Mouse (Mus musculus) heart, embryonic 14.5 days (tissue): ENCODE measurements around the gene Spryd7. TPM values are rescaled to one million over a fixed set of nuclear protein-coding genes. Genes with fewer than 3 reads are reported as not detected.

Experiments
- ATAC-seq: fragments of 200-750 bp; cut with Nextera tagmentation; 2 replicates; pipeline ENCODE4 v1.8.0; 2017; ENCODE audit warnings: low read depth, moderate TSS enrichment; ENCODE audit not compliant: insufficient number of reproducible peaks, insufficient read depth, low FRiP score
- H3K27ac ChIP-seq, 2 experiments: fragments of 200-500 bp in 1 of 2; fragments of 300-500 bp in 1 of 2; sonication (generic) in 1 of 2; replicated peaks in 1 of 2; 2 replicates each; pipeline ENCODE4 v1.5.1; 2012 to 2014; ENCODE audit warnings: low read depth in 2 of 2, low read length in 2 of 2, control low read depth in 1 of 2, mild to moderate bottlenecking in 1 of 2, mixed read lengths in 1 of 2; ENCODE audit not compliant: control insufficient read depth in 1 of 2, insufficient read depth in 1 of 2
- H3K27me3 ChIP-seq: fragments of 300-500 bp; sonication (generic); 2 replicates; pipeline ENCODE4 v1.6.1; 2014; ENCODE audit warnings: mild to moderate bottlenecking, low read length, control low read depth; ENCODE audit not compliant: control insufficient read depth, insufficient read depth
- H3K36me3 ChIP-seq: fragments of 300-500 bp; sonication (generic); 2 replicates; pipeline ENCODE4 v1.6.1; 2014; ENCODE audit warnings: mild to moderate bottlenecking, control low read depth, low read length, mixed read lengths; ENCODE audit not compliant: control insufficient read depth, insufficient read depth
- H3K4me1 ChIP-seq, 2 experiments: fragments of 200-500 bp in 1 of 2; fragments of 300-500 bp in 1 of 2; sonication (generic) in 1 of 2; 2 replicates each; pipeline ENCODE4 v1.6.1; 2012 to 2014; ENCODE audit warnings: low read length in 2 of 2, control low read depth in 1 of 2, mixed read lengths in 1 of 2; ENCODE audit not compliant: control insufficient read depth in 2 of 2, insufficient read depth in 2 of 2
- H3K4me2 ChIP-seq: fragments of 300-500 bp; sonication (generic); 2 replicates; pipeline ENCODE4 v1.6.1; 2014; ENCODE audit warnings: mild to moderate bottlenecking, low read length
- H3K4me3 ChIP-seq, 2 experiments: fragments of 200-500 bp in 1 of 2; fragments of 300-500 bp in 1 of 2; sonication (generic) in 1 of 2; 2 replicates each; pipeline ENCODE4 v1.5.1; 2012 to 2014; ENCODE audit warnings: low read length in 2 of 2, mild to moderate bottlenecking in 2 of 2, control low read depth in 1 of 2, low read depth in 1 of 2, moderate library complexity in 1 of 2; ENCODE audit not compliant: control insufficient read depth in 1 of 2, insufficient read depth in 1 of 2
- H3K9ac ChIP-seq: fragments of 300-500 bp; sonication (generic); 2 replicates; pipeline ENCODE4 v1.6.1; 2014; ENCODE audit warnings: mild to moderate bottlenecking, low read length
- H3K9me3 ChIP-seq: fragments of 300-500 bp; sonication (generic); 2 replicates; pipeline ENCODE4 v1.6.1; 2016; ENCODE audit warnings: low read length, control low read depth; ENCODE audit not compliant: control insufficient read depth
- WGBS: fragments of 180-500 bp; shearing (Covaris S2); extraction: QIAGEN DNeasy Blood & Tissue Kit; methylation state at CpG from one replicate; pipeline ENCODE4 v1.1.7; 2014; 5-methylcytosine and 5-hydroxymethylcytosine counted together
- polyA plus RNA-seq: library from polyadenylated mRNA; unstranded; fragments of >200 nt; fragmentation: Nextera tagmentation; extraction: Ambion mirVana; gene quantifications from 2 replicates; pipeline ENCODE4 v1.2.1, GENCODE M21; 2014

Spryd7 gene
- polyA plus RNA-seq, 1 experiment from 2014 or later: 26.8 TPM

DNA sequence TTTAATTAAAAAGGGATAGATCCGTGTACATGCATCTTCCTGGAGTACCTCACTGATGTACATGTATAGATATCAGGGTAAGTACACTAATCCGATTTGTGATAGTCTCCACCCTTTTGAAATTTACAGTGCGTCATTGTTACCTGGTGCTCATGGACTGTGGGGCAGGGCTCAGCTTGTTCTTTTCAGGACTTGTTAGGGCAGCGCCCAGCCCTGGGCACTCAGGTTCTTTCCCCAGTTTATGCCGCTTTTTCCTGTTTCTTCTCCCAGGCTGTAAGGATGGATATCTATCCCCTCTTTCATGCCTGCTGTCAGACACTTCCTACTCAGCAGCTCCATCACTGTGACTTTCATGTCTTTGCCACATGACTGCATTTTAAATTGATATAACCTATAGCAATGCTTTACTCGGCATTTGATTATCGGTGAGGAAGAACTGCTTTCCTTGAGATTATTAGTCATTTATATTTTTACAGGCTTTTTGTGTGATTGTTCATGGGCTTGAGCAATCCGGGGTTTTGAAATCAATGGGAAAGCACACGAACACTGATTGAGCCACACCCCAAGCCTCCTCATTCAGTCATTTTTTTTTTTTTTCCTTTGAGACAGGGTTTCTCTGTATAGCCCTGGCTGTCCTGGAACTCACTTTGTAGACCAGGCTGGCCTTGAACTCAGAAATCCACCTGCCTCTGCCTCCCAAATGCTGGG is 40.2 kb upstream of the Spryd7 start:
- no peak overlapping the region for H3K4me3 ChIP-seq
- no peak for ATAC-seq
- WGBS: 92% methylated on average over 9 of the region's 9 CpGs

DNA sequence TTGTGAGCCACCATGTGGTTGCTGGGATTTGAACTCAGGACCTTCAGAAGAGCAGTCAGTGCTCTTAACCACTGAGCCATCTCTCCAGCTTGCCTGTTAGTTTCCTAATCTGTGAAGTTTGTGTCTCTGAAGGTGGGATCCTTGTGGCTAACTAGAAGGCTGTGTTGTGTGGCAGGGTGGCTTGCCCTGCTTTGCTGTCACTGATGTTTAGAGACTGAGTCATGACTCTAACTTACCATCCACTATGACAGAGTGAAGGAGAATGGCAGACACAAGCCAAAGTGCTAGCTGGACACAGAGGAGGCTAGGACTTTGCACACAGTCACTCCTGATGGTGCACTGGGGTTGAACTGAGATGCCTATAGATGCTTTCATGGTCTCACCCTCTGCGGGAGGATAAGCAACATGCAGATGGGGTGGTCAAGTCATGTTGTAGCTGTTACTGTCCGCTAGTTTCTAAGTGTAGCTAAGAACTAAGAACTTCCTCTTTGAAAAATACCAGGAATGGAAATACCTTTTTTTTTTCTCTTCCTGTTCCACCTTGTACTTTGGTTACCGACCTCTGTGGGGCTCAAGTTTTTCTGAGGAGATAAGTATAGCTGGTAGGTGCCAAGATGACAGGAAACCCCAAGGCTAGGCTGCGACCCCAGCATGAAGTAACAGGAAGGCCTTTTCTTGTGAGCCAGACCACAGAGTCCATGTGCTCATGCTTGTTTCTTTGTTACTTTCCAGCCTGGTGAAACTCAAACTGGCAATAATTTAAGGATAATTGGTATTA is 32.8 kb upstream of the Spryd7 start:
- no peaks in the 10 kb centered on the region for H3K9me3 ChIP-seq
- H3K4me1 ChIP-seq: no peaks in the 10 kb centered on the region
- no peaks in the 10 kb centered on the region for H3K27me3 ChIP-seq
- no peak overlapping the region for H3K4me2 ChIP-seq
- no peak overlapping the region for H3K27ac ChIP-seq
- WGBS: 62% methylated on average over 4 of the region's 4 CpGs
- ATAC-seq: no peak
- no peaks in the 10 kb centered on the region for H3K36me3 ChIP-seq
- no peak overlapping the region for H3K9ac ChIP-seq
- no peak overlapping the region for H3K4me3 ChIP-seq

More for the DNA sequence above, 40.2 kb upstream of the Spryd7 start:
- H3K27me3 ChIP-seq: no peaks in the 10 kb centered on the region
- H3K36me3 ChIP-seq: no peaks in the 10 kb centered on the region
- H3K4me1 ChIP-seq: peaks cover 6 to 12% of the 10 kb centered on the region in 2 experiments
- no peak overlapping the region for H3K4me2 ChIP-seq
- no peak overlapping the region for H3K27ac ChIP-seq
- H3K9ac ChIP-seq: no peak overlapping the region
- no peaks in the 10 kb centered on the region for H3K9me3 ChIP-seq

DNA sequence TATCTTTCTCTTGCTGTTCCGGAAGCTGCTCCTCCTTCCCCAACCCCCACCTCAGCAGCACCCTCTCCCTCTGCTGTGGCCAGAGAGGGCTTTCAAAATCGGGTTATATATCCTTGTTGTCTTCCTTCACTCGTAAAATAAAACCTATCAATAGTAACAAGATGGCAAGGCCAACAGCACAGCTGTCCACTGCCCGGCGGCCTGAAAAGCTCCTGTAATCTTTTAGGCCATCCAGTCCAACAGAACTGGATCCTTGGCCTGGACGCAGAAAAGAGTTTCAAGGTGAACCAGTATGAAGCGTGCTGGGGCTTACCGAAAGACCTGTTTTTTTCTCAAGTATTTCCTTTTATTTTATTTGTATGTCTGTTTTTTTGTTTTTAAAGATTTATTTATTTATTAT is 19.3 kb upstream of the Spryd7 start:
- Histone ChIP-seq H3K36me3 (no peaks in the 10 kb centered on the region), H3K4me2 (no peak overlapping the region), H3K27ac (no peak overlapping the region), H3K27me3 (no peaks in the 10 kb centered on the region), H3K9ac (no peak overlapping the region), H3K9me3 (no peaks in the 10 kb centered on the region), H3K4me1 (no peaks in the 10 kb centered on the region), H3K4me3 (no peak overlapping the region)
- 84% methylated on average over 8 of the region's 8 CpGs for WGBS
- no peak for ATAC-seq

DNA sequence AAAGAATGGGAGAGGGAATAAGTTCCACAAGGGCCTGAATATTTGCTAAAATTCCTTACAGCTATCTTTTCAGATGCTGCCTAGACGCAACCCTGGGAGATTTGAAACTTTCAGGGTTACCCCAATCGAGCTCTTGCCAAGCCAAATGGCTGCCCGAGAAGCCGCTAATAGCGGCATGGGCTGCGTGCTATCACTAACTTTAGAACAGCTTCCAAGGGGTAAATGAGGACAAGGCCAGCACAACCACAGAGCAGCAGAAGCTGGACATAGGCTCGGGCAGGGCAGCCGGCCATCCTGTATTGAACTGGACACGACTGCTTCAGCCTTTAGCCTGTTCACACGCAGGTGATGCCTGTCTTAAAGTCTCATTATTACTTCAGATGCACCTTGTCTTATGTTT is 18.4 kb upstream of the Spryd7 start:
- ATAC-seq: no peak
- no peak overlapping the region for H3K4me3 ChIP-seq
- no peaks in the 10 kb centered on the region for H3K9me3 ChIP-seq
- no peaks in the 10 kb centered on the region for H3K36me3 ChIP-seq
- no peak overlapping the region for H3K27ac ChIP-seq
- 74% methylated on average over 10 of the region's 10 CpGs for WGBS
- H3K27me3 ChIP-seq: no peaks in the 10 kb centered on the region
- no peak overlapping the region for H3K4me2 ChIP-seq
- H3K4me1 ChIP-seq: no peaks in the 10 kb centered on the region
- no peak overlapping the region for H3K9ac ChIP-seq

DNA sequence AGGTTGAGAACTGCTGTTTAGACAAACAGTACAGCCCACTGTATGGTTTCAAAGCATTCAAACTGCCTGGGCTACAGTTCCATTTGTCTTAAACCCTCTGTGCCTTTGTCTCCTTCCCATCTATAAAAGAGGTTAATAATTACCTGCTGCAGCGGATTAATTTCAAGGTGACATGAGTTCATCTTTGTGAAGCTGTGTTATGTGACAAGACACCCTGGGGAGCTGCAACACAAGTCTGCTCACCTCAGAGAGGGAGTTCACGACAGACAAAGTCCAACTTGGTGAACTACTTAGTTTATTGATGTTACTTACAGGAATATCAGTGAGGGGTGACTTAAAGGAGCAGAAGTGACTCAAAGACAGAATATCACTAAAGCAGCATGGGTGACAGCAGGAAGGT is 15.4 kb upstream of the Spryd7 start:
- Histone ChIP-seq H3K4me2 (no peak overlapping the region), H3K9me3 (no peaks in the 10 kb centered on the region), H3K36me3 (no peaks in the 10 kb centered on the region), H3K4me3 (no peak overlapping the region), H3K9ac (no peak overlapping the region), H3K4me1 (no peaks in the 10 kb centered on the region), H3K27me3 (no peaks in the 10 kb centered on the region), H3K27ac (no peak overlapping the region)
- 71% methylated on average over 2 of the region's 2 CpGs for WGBS
- no peak for ATAC-seq

DNA sequence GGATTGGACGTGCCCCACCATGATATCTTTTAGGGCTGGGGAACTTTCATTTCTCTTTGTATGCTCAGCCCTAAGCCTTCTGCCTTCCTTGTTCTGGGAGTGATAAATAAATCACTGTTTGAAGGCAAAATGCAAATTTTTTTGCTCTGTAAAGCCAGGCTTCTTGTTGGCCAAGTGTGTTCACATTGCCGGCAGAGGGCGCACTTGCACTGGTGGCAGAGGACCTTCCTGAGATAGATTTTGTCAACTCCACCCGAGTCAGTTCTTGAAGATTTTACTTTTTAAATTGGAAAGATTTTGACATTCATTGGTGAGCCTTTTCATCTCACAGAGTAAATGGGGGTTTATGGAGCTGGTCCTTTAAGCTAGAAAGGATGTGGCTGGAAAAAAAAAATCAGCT is 14.7 kb upstream of the Spryd7 start:
- H3K27ac ChIP-seq: no peak overlapping the region
- no peak for ATAC-seq
- peak overlapping the region; percentile 47 for H3K4me2 ChIP-seq

DNA sequence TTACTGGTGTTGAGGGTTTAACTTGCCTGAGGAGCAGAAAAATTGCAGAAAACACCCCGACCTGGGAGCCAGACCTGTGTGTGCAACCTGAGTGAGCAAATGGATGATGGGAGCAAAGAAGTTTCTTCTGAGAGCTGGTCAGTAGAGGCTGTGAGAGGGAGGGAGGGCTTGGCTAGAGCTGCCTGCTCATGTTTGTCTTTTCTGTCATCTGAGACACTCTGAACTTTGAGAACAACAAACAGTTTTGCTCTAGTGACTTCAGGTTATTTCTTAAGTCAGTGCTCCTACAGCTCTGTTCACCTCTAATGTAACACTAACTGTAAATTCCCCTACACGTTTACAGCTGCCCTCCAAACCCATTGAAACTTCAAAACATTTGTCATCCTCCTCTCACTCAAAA is 12.7 kb upstream of the Spryd7 start:
- no peak overlapping the region for H3K4me2 ChIP-seq
- no peaks in the 10 kb centered on the region for H3K36me3 ChIP-seq
- no peak overlapping the region for H3K9ac ChIP-seq
- H3K27ac ChIP-seq: no peak overlapping the region
- 66% methylated on average over 2 of the region's 2 CpGs for WGBS
- no peak overlapping the region for H3K4me3 ChIP-seq
- no peaks in the 10 kb centered on the region for H3K4me1 ChIP-seq
- no peak for ATAC-seq
- no peaks in the 10 kb centered on the region for H3K9me3 ChIP-seq
- no peaks in the 10 kb centered on the region for H3K27me3 ChIP-seq

More for the DNA sequence above, 14.7 kb upstream of the Spryd7 start:
- 11% methylated on average over 4 of the region's 4 CpGs for WGBS
- H3K9me3 ChIP-seq: no peaks in the 10 kb centered on the region
- no peak overlapping the region for H3K9ac ChIP-seq
- H3K36me3 ChIP-seq: no peaks in the 10 kb centered on the region
- no peak overlapping the region for H3K4me3 ChIP-seq
- no peaks in the 10 kb centered on the region for H3K4me1 ChIP-seq
- no peaks in the 10 kb centered on the region for H3K27me3 ChIP-seq
